Mouse (Mus musculus) limb, embryonic 10.5 days (tissue): ENCODE results near the gene Pkd2. TPM values are rescaled to one million over a fixed set of nuclear protein-coding genes. Genes with fewer than 3 reads are reported as not detected.

Source experiments
- DNase-seq: peaks from one replicate; pipeline ENCODE4 v3.0.0-alpha.2; 2017; ENCODE audit warnings: low spot score
- H3K27ac ChIP-seq: fragments of 300-500 bp; sonication (generic); 2 replicates; pipeline ENCODE4 v1.5.1; 2016; ENCODE audit warnings: mild to moderate bottlenecking
- H3K27me3 ChIP-seq: fragments of 300-500 bp; sonication (generic); 2 replicates; pipeline ENCODE4 v1.6.1; 2016; ENCODE audit warnings: low read depth, mild to moderate bottlenecking; ENCODE audit not compliant: poor library complexity, severe bottlenecking
- H3K36me3 ChIP-seq: fragments of 300-500 bp; sonication (generic); 2 replicates; pipeline ENCODE4 v1.6.1; 2016; ENCODE audit warnings: mild to moderate bottlenecking, moderate library complexity
- H3K4me1 ChIP-seq: fragments of 300-500 bp; sonication (generic); 2 replicates; pipeline ENCODE4 v1.6.1; 2016
- H3K4me3 ChIP-seq: fragments of 300-500 bp; sonication (generic); 2 replicates; pipeline ENCODE4 v1.5.1; 2016; ENCODE audit warnings: mild to moderate bottlenecking, moderate library complexity
- H3K9me3 ChIP-seq: fragments of 300-500 bp; sonication (generic); replicated peaks from 2 replicates; pipeline ENCODE4 v1.6.1; 2016; ENCODE audit warnings: mild to moderate bottlenecking
- WGBS: fragments of 180-500 bp; shearing (Covaris S2); methylation state at CpG from one replicate; pipeline ENCODE4 v1.1.7; 2016; 5-methylcytosine and 5-hydroxymethylcytosine counted together
- polyA plus RNA-seq: library from polyadenylated mRNA; unstranded; fragments of >200 nt; fragmentation: Nextera tagmentation; extraction: Ambion mirVana; gene quantifications from 2 replicates; pipeline ENCODE4 v1.2.1, GENCODE M21; 2016

The Pkd2 gene
- polyA plus RNA-seq, result 12.3 and 16.3 TPM in 2 replicates

GRCm38 (mm10) chr5:104458832-104459705 is at the start of gene Pkd2:
TSS of gene Pkd2 (plus strand) at chr5:104459450.
- 0 out of 2 replicates have a peak, but pooled peaks cover 3% of the 10 kb centered on the region for H3K9me3 ChIP-seq
- H3K4me1 ChIP-seq, result peaks cover 25% of the 10 kb centered on the region
- H3K27ac ChIP-seq, result peak within 1 kb of the TSS; percentile 99
- H3K4me3 ChIP-seq, result peak within 1 kb of the TSS; percentile 85
- DNase-seq, result peak; percentile 89
- H3K36me3 ChIP-seq, result peaks cover 27% of the 10 kb centered on the region
- no peaks in the 10 kb centered on the region for H3K27me3 ChIP-seq
- 12% methylated on average over 46 of the region's 46 CpGs for WGBS

GRCm38 (mm10) chr5:104415999-104416398 is 43.3 kb upstream of the Pkd2 start:
- WGBS, result 24% methylated on average over 2 of the region's 2 CpGs
- peaks cover 34% of the 10 kb centered on the region for H3K4me1 ChIP-seq
- DNase-seq, result no peak
- H3K27ac ChIP-seq, result peak overlapping the region; percentile 42; the same call in 1 of the 2 replicates
- H3K4me3 ChIP-seq, result no peak overlapping the region
- H3K36me3 ChIP-seq, result no peaks in the 10 kb centered on the region
- H3K9me3 ChIP-seq, result no peaks in the 10 kb centered on the region
- H3K27me3 ChIP-seq, result no peaks in the 10 kb centered on the region

GRCm38 (mm10) chr5:104417028-104417427 is 42.2 kb upstream of the Pkd2 start:
- peaks cover 34% of the 10 kb centered on the region for H3K4me1 ChIP-seq
- no peaks in the 10 kb centered on the region for H3K9me3 ChIP-seq
- 77% methylated on average over 3 of the region's 3 CpGs for WGBS

GRCm38 (mm10) chr5:104417721-104418120 is 41.5 kb upstream of the Pkd2 start:
- no peak for DNase-seq
- no peak overlapping the region for H3K27ac ChIP-seq
- peaks cover 29% of the 10 kb centered on the region for H3K4me1 ChIP-seq
- no peaks in the 10 kb centered on the region for H3K27me3 ChIP-seq
- WGBS, result 96% methylated on average over 1 of the region's 1 CpGs
- H3K4me3 ChIP-seq, result no peak overlapping the region
- no peaks in the 10 kb centered on the region for H3K36me3 ChIP-seq
- H3K9me3 ChIP-seq, result no peaks in the 10 kb centered on the region

More at GRCm38 (mm10) chr5:104417028-104417427, 42.2 kb upstream of the Pkd2 start:
- H3K27ac ChIP-seq, result peak overlapping the region; percentile 42; the same call in 1 of the 2 replicates
- no peaks in the 10 kb centered on the region for H3K36me3 ChIP-seq
- H3K4me3 ChIP-seq, result no peak overlapping the region
- no peaks in the 10 kb centered on the region for H3K27me3 ChIP-seq
- no peak for DNase-seq

- no peaks in the 10 kb centered on the region for H3K36me3 ChIP-seq
- peaks cover 7% of the 10 kb centered on the region for H3K4me1 ChIP-seq
- DNase-seq, result no peak
- H3K9me3 ChIP-seq, result no peaks in the 10 kb centered on the region
- no peak overlapping the region for H3K4me3 ChIP-seq
- WGBS, result 82% methylated on average over 2 of the region's 2 CpGs
- no peak overlapping the region for H3K27ac ChIP-seq
- H3K27me3 ChIP-seq, result no peaks in the 10 kb centered on the region
These were observed 37.2 kb upstream of the Pkd2 start for GRCm38 (mm10) chr5:104422039-104422438.

- 81% methylated on average over 3 of the region's 3 CpGs for WGBS
- DNase-seq, result no peak
- H3K27ac ChIP-seq, result no peak overlapping the region
- H3K36me3 ChIP-seq, result no peaks in the 10 kb centered on the region
- no peak overlapping the region for H3K4me3 ChIP-seq
- no peaks in the 10 kb centered on the region for H3K9me3 ChIP-seq
- no peaks in the 10 kb centered on the region for H3K27me3 ChIP-seq
- H3K4me1 ChIP-seq, result peaks cover 5% of the 10 kb centered on the region
These were observed 35.4 kb upstream of the Pkd2 start for GRCm38 (mm10) chr5:104423861-104424260.

GRCm38 (mm10) chr5:104425949-104426348 is 33.3 kb upstream of the Pkd2 start:
- no peaks in the 10 kb centered on the region for H3K36me3 ChIP-seq
- H3K9me3 ChIP-seq, result no peaks in the 10 kb centered on the region
- no peak for DNase-seq
- H3K27me3 ChIP-seq, result no peaks in the 10 kb centered on the region
- H3K27ac ChIP-seq, result 0 out of 2 replicates have a peak overlapping the region, but pooled peaks have one; percentile 56
- WGBS, result 84% methylated on average over 8 of the region's 8 CpGs
- H3K4me3 ChIP-seq, result no peak overlapping the region
- peaks cover 5% of the 10 kb centered on the region for H3K4me1 ChIP-seq

DNA sequence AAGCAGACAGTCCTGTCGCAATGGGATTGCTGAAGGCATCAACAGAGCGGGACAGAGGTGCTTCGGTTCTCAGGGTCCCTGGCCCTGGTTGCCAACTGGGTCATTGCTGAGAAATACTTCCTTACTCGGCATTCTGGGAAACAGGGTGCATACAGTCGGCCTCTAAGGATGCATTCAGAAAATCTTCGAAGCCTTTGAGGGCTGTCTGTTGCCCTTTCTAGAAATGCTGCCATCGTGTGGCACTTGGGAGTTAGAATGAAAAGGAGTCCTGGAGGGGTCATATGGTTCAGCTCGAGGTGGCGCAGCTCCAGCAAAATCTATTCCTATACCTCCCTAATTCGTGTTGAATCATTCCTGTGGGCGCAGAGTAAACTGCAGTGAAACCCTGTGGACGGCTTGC is 26.4 kb upstream of the Pkd2 start:
- Histone ChIP-seq H3K4me1 (peaks cover 10% of the 10 kb centered on the region; the same call in 1 of the 2 replicates), H3K27ac (0 out of 2 replicates have a peak overlapping the region, but pooled peaks have one; percentile 26), H3K4me3 (no peak overlapping the region), H3K36me3 (no peaks in the 10 kb centered on the region), H3K27me3 (no peaks in the 10 kb centered on the region), H3K9me3 (no peaks in the 10 kb centered on the region)
- 42% methylated on average over 12 of the region's 12 CpGs for WGBS
- DNase-seq, result no peak

DNA sequence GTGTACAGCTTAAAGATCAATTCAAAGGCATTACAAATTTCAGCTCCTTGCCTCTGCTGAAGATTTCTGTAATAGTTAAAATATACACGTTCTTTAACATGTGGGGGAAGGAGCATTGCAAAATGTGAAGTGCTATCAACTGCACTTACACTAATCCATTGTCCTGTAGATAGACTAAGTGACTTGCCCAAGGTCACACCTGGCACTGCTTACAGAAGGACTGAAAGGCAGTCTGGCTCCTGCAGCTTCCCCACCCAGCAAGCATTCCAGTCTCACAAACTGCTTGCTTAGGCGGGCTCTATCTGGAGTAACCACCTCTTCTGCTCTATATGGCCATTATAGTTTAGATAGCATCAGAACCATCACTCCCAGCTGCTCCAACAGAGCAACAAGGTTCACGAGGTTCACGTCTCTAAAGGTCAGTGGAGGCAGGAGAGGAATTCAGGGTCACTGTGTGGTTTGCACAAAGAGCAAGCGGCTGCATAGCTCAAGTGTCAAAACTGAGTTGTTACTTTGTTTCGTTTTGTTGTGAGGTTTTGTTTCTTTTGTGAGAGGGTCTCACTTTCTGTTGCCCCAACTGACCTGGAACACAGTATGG is 25.2 kb upstream of the Pkd2 start:
- 61% methylated on average over 6 of the region's 6 CpGs for WGBS
- Histone ChIP-seq H3K36me3 (no peaks in the 10 kb centered on the region), H3K9me3 (no peaks in the 10 kb centered on the region), H3K27me3 (no peaks in the 10 kb centered on the region), H3K27ac (peak overlapping the region; percentile 30; the same call in 1 of the 2 replicates), H3K4me1 (peaks cover 10% of the 10 kb centered on the region; the same call in 1 of the 2 replicates), H3K4me3 (no peak overlapping the region)
- no peak for DNase-seq

DNA sequence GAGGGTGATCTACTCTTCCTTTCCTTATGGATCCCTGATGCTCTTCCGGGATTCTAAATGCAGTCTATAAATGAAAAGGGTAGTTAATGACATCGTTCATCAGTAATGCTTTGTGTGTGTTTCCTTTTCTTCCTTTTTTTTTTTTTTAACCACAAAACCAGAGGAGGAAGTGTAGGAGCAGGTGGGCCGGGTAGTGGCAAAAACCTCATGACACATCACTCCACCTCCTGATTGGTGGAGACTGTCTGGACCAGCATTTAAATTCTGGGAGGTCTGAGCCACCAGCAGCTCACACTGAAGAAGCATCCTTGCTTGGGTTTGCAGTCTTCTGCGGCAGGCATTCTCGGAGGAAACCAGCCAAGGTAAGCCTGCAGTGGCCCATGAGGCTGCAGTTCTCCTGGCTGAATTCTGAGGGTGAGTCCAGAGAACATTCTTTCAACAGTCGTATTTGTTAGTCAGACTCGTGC is 24.4 kb upstream of the Pkd2 start, which contains the start of gene Spp1:
TSS of gene Spp1 (plus strand) at position 284 of the 467 bp plus-strand sequence.
- DNase-seq, result no peak
- Histone ChIP-seq H3K36me3 (no peaks in the 10 kb centered on the region), H3K9me3 (no peaks in the 10 kb centered on the region), H3K4me1 (peaks cover 10% of the 10 kb centered on the region; the same call in 1 of the 2 replicates), H3K27me3 (no peaks in the 10 kb centered on the region), H3K27ac (peak within 1 kb of the TSS; percentile 30; the same call in 1 of the 2 replicates), H3K4me3 (no peak within 1 kb of the TSS)
- 77% methylated on average over 7 of the region's 7 CpGs for WGBS

GRCm38 (mm10) chr5:104436406-104437076 is 22.7 kb upstream of the Pkd2 start:
- H3K4me3 ChIP-seq, result no peak overlapping the region
- H3K36me3 ChIP-seq, result no peaks in the 10 kb centered on the region
- peaks cover 10% of the 10 kb centered on the region; the same call in 1 of the 2 replicates for H3K4me1 ChIP-seq
- no peak for DNase-seq
- 88% methylated on average over 7 of the region's 7 CpGs for WGBS
- H3K9me3 ChIP-seq, result no peaks in the 10 kb centered on the region
- H3K27me3 ChIP-seq, result no peaks in the 10 kb centered on the region
- H3K27ac ChIP-seq, result no peak overlapping the region

GRCm38 (mm10) chr5:104442396-104442795 is 16.9 kb upstream of the Pkd2 start:
- 74% methylated on average over 6 of the region's 6 CpGs for WGBS
- H3K9me3 ChIP-seq, result no peaks in the 10 kb centered on the region

More at GRCm38 (mm10) chr5:104442396-104442795, 16.9 kb upstream of the Pkd2 start:
- H3K36me3 ChIP-seq, result no peaks in the 10 kb centered on the region
- no peak overlapping the region for H3K27ac ChIP-seq
- 0 out of 2 replicates have a peak, but pooled peaks cover 2% of the 10 kb centered on the region for H3K4me1 ChIP-seq
- H3K4me3 ChIP-seq, result no peak overlapping the region
- peaks cover 3% of the 10 kb centered on the region; the same call in 1 of the 2 replicates for H3K27me3 ChIP-seq
- no peak for DNase-seq
